Mouse (Mus musculus): ENCODE results near the gene Fgfr4.

GRCm38 (mm10) chr13:55189531-55190107 lies 37.2 kb downstream of the Fgfr4 start:
- TF ChIP-seq CTCF (IDR thresholded peaks at IDR 0.05; ENCODE audit: low read depth, low read length) (no peak), GATA1 (IDR thresholded peaks at IDR 0.05; ENCODE audit: borderline replicate concordance, low read length) (no peak)

Data from G1E (cell line).